Mouse (Mus musculus): ENCODE measurements around the gene Lect2.

- TF ChIP-seq CTCF (IDR thresholded peaks at IDR 0.05; ENCODE audit: control insufficient read depth, insufficient read depth, insufficient replicate concordance, low read depth, low read length) (no peak), POLR2A (IDR thresholded peaks at IDR 0.05; ENCODE audit: control insufficient read depth, low read depth, low read length) (no peak)
These were observed at the start of gene Lect2 for GRCm38 (mm10) chr13:56548401-56548800.
